Mouse (Mus musculus) stomach, adult 2 months (tissue): Measurements from ENCODE around the gene Hoxa9. TPM values are rescaled to one million over a fixed set of nuclear protein-coding genes. Genes with fewer than 3 reads are reported as not detected.

ENCODE experiments used
- polyA plus RNA-seq: library from polyadenylated mRNA; depleted of rRNA; stranded (reverse); fragments of >200 nt; gene quantifications from 2 replicates; pipeline ENCODE4 v1.2.3, GENCODE M21; 2012; rRNA removed

Gene Hoxa9
- 0.15 TPM in 1 of 2 replicates, not detected in the other for polyA plus RNA-seq

DNA sequence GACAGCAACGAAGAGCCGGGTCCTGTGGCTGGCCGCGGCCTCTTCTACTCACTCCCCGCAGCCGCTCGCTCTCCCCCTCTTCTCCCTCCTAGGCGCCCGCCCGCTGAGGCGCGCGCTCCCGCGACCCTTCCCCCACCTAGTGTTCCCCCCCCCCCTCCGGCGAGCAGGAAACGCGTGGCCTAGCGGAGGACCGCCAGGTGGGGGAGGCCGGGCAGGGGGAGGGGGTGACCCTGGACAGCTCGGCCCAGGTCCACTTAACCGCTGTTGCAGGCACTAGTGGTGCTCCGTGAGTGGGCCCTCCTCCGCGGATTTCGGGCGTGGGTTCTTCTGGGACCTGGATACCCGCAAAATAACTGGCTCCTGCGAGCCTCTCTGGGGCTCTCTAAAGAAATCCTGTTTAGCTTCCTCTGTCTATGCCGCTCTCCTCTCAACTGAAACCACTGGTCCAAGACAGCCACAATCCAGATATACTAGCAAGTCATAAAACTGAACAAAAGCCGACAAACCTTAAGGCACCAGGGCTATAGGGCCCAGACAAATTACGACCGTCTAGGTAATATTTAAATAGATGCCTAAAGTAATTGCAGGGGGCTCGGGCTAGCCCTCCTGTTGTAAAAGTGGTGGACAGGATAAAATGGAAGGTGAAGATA is at the start of gene Hoxa9:
Gene Hoxa9 (minus strand): TSS at position 574 of the 650 bp plus-strand sequence.

DNA sequence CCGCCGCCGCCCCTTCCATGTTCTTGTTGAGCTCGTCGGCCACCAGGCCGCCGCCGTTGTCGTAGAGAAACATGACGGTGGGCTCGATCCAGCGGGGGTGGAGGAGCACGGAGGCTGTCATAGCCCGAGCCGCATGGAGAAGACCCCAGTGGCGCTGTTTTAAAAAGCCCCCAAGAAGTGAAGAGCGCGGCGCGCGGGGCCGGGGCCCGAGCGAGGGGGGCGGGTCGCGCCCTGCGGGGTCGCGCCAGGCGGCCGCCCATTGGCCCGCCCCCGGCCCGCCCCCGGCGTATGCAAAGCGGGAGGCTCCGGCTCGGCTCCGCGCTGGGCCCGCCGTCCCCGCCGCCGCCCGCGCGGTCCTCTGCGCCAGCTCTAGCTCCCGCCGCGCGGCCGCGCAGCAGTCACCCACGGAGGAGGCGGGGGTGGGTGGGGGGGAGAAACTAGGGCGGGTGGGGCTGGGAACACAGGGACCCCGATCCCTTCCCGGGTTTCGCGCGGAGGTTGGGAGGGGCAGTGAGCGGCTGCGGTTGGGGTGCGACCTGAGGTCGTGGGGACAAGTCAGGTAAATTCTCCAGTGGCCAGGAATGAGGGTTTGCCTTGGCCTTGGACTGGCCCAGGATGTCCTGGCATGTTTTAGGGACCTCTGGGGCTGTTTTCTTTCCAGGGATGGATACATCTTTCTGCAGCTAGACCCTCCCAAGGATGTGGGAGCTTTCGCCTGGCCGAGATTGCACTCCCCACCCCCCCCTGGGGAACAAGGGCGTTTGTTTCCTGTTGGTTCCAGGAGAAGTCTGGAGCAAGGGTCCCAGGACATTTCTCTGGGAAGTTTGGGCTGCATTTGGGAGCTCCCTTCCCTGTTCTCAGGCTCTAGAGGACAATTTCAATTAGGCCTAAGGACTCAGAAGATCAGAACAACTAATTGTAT is 30.0 kb upstream of the Hoxa9 start, which contains the start of gene Hoxa13:
Gene Hoxa13 (minus strand): TSS at position 227 of the 922 bp plus-strand sequence.

DNA sequence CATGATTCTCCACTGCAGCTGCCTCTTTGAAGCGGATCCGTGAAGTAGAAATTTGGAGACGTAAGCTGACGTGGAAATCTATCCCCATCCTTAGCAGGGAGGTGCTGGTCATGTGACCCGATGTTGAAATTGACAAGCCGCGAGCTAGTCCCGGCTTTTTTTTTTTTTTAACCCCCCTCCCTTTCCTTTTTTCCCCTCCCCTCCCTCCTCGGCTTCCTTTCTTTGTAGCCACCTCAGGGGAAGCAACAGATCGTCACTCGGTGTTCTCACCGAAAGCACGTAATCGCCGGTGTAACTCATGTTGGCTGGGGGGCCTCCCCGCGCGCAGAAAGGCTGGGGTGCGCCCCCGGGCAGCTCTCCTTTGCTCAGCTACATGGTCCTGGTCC is 14.9 kb upstream of the Hoxa9 start, which contains the start of gene Hoxa11:
Gene Hoxa11 (minus strand): TSS at position 54 of the 386 bp plus-strand sequence.

DNA sequence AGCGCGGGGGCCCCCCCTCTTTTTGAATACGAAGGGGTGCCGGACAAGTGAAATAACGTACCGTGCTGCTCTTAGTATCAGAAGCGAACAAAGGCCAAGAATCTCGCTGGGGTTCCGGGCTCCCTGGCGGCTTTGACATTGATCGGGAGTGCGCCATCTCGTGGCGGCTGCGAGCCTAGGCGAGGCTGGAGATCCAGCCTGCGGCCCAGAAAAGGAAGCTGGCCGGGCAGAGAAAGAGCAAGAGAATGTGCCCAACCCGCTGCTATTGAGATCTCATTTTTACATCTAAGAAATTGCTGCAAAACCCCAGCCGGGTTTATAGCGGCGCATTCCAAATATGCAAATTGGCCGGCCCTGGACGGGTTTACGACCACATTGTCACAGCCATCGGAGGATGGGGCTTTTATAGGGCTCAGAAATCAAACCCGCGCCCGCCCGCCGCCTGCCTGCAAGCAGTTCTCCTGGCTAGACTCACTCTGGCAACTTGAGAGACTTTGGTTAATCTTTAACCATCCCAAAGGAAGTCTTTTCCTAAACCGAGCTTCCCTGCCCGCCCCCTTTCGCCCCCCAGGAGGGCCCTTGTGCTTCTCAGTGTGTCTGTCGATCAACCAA is 9.6 kb upstream of the Hoxa9 start, which contains the start of gene Hoxa10:
Gene Hoxa10 (minus strand): TSS at position 466 of the 612 bp plus-strand sequence.

DNA sequence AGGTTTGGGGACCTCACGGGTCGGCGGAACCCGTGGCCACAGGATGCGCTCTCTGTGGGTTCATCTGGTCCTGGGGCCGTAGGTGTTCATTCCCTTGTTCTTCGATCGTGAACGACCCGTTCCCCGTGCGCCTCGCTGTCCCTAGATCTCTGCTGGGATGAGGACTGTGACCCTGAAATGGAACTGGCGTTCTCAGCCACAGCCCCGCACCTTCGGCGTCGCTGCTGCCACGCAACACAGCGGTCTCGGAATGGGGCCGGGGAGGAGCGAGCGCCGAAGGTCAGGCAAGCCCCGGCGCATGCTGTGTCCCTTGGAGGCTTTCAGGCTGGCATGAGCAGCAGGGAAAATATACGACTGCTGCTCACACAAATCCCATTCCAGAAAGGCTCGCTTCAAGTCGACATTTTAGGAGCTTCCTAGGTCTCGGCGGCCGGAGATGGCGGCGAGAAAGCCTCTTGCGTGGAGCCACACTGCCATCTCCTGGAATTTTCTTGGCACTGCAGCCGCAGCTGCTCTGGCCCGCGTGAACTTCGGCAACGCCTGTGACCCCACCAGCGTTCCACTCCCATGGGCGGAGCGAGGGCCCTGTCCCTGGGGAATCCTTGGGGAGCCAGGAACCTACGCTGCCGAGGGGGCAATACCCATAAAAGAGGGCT is 9.4 kb downstream of the Hoxa9 start, which contains the start of gene Hoxa7:
Gene Hoxa7 (minus strand): TSS at position 518 of the 656 bp plus-strand sequence.

DNA sequence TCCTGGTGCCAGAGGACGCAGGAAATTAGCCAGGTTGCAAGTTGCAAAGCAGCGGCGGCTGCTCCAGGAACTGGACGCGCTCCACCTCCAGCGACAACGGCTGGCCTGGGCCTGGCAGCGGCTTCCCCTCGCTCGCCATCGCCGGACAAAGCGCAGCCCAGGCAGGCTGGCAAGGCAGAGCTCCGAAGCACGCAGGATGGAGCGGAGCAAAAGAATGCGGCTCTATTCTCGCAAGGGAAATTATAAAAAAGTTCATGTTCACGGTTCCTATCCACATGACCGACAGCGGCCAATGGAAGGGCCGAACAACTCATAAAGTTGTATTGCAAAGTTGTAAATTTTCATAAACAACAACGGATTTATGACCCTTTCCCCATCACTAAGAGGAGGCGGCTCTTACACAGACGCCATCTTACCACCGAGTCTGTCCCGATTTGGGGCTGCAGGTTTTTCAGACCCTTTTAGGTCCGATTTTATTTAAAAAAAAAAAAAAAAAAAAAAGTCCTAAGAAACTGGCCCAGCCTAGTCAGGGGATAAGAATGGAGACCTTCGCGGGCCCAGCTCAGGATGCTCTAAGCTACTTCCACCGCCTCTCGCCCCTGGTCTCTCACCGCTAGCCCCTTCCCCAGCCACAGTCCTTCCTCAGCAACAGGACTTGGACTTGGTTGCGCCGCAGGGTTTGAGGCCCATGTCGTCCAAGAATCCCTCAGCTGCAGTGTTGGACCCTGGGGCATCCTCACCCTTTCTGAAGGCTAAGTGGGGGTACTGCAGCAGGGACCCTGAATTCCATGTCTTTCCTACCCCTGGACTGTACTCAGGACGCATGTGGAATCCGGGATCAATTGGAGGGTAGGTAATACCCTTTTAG is 17.5 kb downstream of the Hoxa9 start, which contains the start of the genes Hoxa3 and Gm28308:
Gene Hoxa3 (minus strand): TSS at position 218 of the 868 bp plus-strand sequence.
Gene Gm28308 (minus strand): TSS at position 221 of the 868 bp plus-strand sequence.

DNA sequence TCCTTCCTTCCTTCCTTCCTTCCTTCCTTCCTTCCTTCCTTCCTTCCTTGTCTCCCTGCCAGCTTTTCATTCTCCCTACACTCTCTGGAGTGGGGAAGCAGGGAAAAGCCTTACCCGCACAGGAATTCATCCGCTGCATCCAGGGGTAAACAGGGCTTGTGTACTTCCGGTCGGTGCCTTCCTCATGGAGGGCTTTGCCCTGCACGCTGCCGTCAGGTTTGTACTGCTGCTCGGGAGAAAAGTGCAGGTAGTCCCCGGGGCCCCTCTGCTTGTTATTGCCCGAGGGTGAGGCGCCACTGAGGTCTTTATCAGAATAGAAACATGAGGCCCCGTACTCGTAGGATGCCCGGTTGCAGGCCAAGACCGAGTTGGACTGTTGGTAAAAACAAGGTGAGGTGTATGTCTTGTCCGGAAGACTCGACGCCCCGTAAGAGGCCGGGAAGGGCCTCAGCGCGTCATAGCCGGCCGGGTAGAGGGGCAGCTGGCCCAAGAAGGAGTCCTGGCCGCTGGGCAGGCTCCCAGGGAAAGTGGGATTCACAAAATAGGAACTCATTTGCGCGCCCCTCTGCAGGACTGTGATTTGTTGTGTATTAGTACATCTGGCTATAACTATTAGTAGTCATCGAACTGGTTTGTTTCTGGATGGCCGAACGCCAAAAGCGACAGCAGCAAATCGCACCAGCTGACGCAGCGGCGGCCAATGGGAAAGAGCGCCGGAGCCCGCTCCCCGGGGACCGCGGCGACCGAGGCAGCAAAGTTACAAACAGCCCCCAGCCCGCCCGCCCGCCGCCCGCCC is 22.6 kb downstream of the Hoxa9 start, which contains the start of gene Hoxa6:
Gene Hoxa6 (minus strand): TSS at position 651 of the 796 bp plus-strand sequence.

DNA sequence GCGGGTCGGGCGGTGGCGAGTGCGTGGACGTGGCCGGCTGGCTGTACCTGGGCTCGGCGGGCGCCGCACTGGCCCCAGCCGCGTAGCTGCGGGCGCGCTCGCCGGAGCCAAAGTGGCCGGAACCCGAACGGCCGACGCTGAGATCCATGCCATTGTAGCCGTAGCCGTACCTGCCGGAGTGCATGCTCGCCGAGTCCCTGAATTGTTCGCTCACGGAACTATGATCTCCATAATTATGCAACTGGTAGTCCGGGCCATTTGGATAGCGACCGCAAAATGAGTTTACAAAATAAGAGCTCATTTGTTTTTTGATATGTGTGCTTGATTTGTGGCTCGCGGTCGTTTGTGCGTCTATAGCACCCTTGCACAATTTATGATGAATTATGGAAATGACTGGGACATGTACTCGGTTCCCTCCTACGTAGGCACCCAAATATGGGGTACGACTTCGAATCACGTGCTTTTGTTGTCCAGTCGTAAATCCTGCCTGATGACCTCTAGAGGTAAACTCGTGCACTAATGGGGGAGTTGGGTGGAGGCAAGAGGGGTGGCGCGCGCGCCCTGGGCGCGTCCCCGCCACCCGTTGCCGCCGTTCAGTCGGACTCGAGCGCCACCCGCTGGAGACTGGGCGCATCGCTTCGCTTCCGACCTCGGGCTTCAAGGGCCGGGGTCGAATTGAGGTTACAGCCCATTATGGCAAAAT is 26.7 kb downstream of the Hoxa9 start, which contains the start of gene Hoxa5:
Gene Hoxa5 (minus strand): TSS at position 538 of the 703 bp plus-strand sequence.

DNA sequence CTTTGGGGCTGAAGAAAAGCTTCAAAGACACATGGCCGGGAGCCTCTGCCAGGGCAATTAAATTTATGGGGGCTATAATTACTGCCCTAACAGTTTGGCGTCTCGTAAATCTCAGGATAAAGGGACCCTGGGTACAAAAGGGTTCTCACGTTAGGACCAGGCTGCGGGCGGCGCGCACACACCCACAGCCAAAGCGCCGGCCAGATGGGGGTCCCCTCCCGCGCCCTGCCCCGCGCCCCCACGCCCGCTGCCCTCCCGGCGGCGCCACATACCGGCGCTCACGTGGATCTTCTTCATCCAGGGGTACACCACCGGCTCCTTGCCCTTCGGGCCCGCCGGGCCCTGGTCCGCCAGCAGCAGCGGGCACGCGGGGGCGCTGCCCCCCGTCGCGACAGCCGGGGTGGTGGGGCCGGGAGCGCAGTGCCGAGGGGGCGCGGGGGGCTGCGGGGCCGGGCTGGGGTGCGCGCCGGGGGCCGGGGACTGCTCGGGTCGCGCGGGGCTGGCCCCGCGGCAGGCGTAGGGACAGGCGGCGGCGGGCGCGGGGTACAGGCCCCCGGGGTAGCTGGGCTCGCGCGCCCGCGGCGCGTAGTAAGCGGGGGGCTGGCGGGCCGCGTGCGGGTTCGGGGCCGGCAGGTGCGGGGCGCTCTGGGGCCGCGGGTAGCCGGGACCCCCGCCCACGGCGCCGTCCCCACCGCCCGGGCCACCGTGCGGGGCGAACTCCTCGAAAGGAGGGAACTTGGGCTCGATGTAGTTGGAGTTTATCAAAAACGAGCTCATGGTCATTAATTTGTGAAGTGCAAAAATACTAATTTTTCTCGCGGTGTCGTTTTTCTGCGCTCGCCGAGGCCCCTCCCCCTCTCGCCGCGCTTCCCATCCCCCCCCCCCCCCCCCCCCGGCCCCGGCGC is 39.7 kb downstream of the Hoxa9 start, which contains the start of gene Hoxa4:
Gene Hoxa4 (minus strand): TSS at position 848 of the 905 bp plus-strand sequence.

DNA sequence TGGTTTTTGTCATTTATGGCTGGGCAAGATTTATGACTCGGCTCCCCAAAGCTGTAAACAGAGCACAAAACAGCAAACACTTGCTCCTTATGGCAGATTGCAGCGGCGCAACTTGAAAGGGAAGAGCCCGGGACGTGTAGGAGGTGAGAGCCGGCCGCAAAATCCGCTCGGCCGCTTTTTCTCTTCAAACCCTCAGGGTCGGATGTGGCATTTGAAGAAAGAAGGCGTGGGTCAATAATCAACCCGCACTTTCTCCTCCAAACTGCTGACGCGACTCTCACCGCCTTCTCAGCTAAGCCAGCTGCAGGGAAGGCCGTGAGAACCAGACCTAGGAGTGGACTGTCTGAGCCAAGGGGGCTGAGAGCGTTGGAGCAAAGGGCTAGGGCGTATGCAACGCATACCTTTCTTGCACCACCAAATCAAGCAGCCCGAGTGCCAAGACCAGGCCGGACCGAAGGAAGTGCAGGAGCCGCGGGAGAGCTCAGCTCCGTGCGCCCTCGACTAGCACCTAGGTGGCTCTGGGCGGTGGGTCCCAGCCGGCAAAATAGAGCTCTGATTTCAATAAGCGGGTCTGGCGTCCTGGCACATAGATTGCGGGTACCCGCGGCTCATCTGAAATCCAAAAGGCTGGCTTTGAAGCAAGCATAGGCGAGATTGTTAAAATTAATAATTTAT is 53.7 kb downstream of the Hoxa9 start, which contains the start of gene 5730596B20Rik:
Gene 5730596B20Rik (plus strand): TSS at position 438 of the 675 bp plus-strand sequence.

Other genes with a start within 250 kb of the Hoxa9 start
- gene Skap2, start 218.5 kb downstream of the Hoxa9 start, polyA plus RNA-seq = 0.99 and 1.1 TPM in 2 replicates
- 0.04 and 0.12 TPM in 2 replicates for gene Hoxa1, start 72.8 kb downstream of the Hoxa9 start, polyA plus RNA-seq
- gene Hoxa2, start 66.3 kb downstream of the Hoxa9 start, polyA plus RNA-seq = 2.0 and 2.2 TPM in 2 replicates
- gene 5730596B20Rik, start 53.6 kb downstream of the Hoxa9 start, polyA plus RNA-seq = 0.04 TPM in 1 of 2 replicates, not detected in the other
- gene Hoxa4, start 39.3 kb downstream of the Hoxa9 start, polyA plus RNA-seq = 1.9 and 2.3 TPM in 2 replicates
- 3.2 and 8.2 TPM in 2 replicates for gene Hoxa5, start 26.5 kb downstream of the Hoxa9 start, polyA plus RNA-seq
- gene Hoxa6, start 22.4 kb downstream of the Hoxa9 start, polyA plus RNA-seq = 0.19 and 0.26 TPM in 2 replicates
- 4.5 and 6.0 TPM in 2 replicates for gene Hoxa3, start 17.8 kb downstream of the Hoxa9 start, polyA plus RNA-seq
- gene Gm28308, start 17.8 kb downstream of the Hoxa9 start, polyA plus RNA-seq = 0.24 and 0.61 TPM in 2 replicates
- 1.8 and 2.3 TPM in 2 replicates for gene Hoxa7, start 9.2 kb downstream of the Hoxa9 start, polyA plus RNA-seq
- not detected in 2 replicates for gene Hoxa10, start 9.8 kb upstream of the Hoxa9 start, polyA plus RNA-seq
- not detected in 2 replicates for gene Hoxa11, start 14.7 kb upstream of the Hoxa9 start, polyA plus RNA-seq
- not detected in 2 replicates for gene Hoxa13, start 29.8 kb upstream of the Hoxa9 start, polyA plus RNA-seq
- gene Evx1, start 82.4 kb upstream of the Hoxa9 start, polyA plus RNA-seq = not detected in 2 replicates